Mouse (Mus musculus) forebrain, embryonic 11.5 days (tissue): ENCODE data around the gene Edaradd. TPM values are rescaled to one million over a fixed set of nuclear protein-coding genes. Genes with fewer than 3 reads are reported as not detected.
A peak's percentile ranks its signal among the peaks of the same experiment; 100 is the strongest.

Source experiments
- ATAC-seq: fragments of 200-750 bp; cut with Nextera tagmentation; replicated peaks from 2 replicates; pipeline ENCODE4 v1.8.0; 2017; ENCODE audit warnings: moderate TSS enrichment; ENCODE audit not compliant: low FRiP score
- DNase-seq: peaks from one replicate; pipeline ENCODE4 v3.0.0-alpha.2; 2017; ENCODE audit warnings: low spot score
- H3K27ac ChIP-seq: fragments of 300-500 bp; sonication (generic); 2 replicates; pipeline ENCODE4 v1.5.1; 2014; ENCODE audit warnings: low read depth, low read length
- H3K27me3 ChIP-seq: fragments of 300-500 bp; sonication (generic); 2 replicates; pipeline ENCODE4 v1.6.1; 2014; ENCODE audit warnings: mild to moderate bottlenecking, low read length, mixed read lengths; ENCODE audit not compliant: control insufficient read depth, insufficient read depth
- H3K36me3 ChIP-seq: fragments of 300-500 bp; sonication (generic); 2 replicates; pipeline ENCODE4 v1.6.1; 2014; ENCODE audit warnings: mild to moderate bottlenecking, low read length, moderate library complexity, mixed read lengths; ENCODE audit not compliant: control insufficient read depth, insufficient read depth
- H3K4me1 ChIP-seq: fragments of 300-500 bp; sonication (generic); replicated peaks from 2 replicates; pipeline ENCODE4 v1.6.1; 2014; ENCODE audit warnings: low read length, mixed read lengths; ENCODE audit not compliant: control insufficient read depth, insufficient read depth
- H3K4me2 ChIP-seq: fragments of 300-500 bp; sonication (generic); 2 replicates; pipeline ENCODE4 v1.6.1; 2014; ENCODE audit warnings: low read depth, mild to moderate bottlenecking, low read length, moderate library complexity, mixed read lengths; ENCODE audit not compliant: severe bottlenecking
- H3K4me3 ChIP-seq: fragments of 300-500 bp; sonication (generic); 2 replicates; pipeline ENCODE4 v1.5.1; 2014; ENCODE audit warnings: low read depth, low read length
- H3K9ac ChIP-seq: fragments of 300-500 bp; sonication (generic); 2 replicates; pipeline ENCODE4 v1.6.1; 2014; ENCODE audit warnings: low read length
- H3K9me3 ChIP-seq: fragments of 300-500 bp; sonication (generic); 2 replicates; pipeline ENCODE4 v1.6.1; 2016; ENCODE audit warnings: low read length, mixed read lengths; ENCODE audit not compliant: control insufficient read depth
- WGBS: fragments of 180-500 bp; shearing (Covaris S2); extraction: QIAGEN DNeasy Blood & Tissue Kit; methylation state at CpG from one replicate; pipeline ENCODE4 v1.1.7; 2014; 5-methylcytosine and 5-hydroxymethylcytosine counted together
- polyA plus RNA-seq: library from polyadenylated mRNA; unstranded; fragments of >200 nt; fragmentation: Nextera tagmentation; extraction: Ambion mirVana; gene quantifications from 2 replicates; pipeline ENCODE4 v1.2.1, GENCODE M21; 2014

The Edaradd gene
- polyA plus RNA-seq, 1 experiment from 2014 or later: 1.8 TPM

DNA sequence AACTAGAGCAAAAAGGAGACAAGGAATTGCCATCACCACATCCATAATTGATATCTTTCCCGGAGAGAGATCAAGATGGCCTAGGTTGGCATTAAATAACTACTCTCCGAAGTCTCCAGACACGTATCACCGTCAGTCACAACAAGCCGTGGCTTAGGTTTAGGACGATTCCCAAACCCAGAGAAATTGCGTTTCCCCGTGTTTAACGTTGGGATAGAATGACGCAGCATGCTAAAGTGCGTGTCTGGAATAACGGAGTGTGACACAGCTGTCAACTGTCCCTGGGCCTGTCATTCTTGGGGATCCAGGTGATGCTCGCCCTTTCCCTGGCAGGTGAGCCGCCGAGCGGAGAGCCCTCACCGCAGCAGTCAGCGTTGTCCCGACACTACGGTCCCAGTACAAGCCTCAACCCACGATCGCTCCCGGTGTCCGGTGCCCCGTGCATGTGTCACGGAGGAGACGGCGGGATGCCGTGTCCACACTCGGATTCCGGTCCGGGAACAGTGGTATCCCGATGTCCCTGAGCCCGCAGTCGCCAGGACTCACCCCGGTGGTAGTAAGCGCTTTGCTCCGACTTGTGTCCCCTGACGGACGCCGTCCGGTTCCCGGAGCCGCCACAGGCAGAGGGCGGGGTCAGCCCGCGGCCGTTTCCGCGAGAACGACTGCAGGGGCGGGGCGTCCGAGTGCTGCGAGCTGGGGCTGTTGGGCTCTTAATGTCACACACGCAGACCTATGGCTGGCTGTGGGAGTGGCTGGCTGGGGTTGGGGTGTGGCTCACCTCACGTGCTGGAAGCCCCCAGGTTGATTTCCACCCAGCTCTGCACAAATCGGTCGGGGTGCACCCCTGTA lies 59.1 kb downstream of the Edaradd start:
- Histone ChIP-seq H3K9me3 (no peaks in the 10 kb centered on the region), H3K27ac (no peak overlapping the region), H3K36me3 (no peaks in the 10 kb centered on the region), H3K4me3 (peak overlapping the region; percentile 60), H3K27me3 (no peaks in the 10 kb centered on the region), H3K4me2 (peak overlapping the region; percentile 58), H3K9ac (peak overlapping the region; percentile 64), H3K4me1 (no peaks in the 10 kb centered on the region)
- 1% methylated on average over 59 of the region's 59 CpGs for WGBS
- DNase-seq (peak; percentile 94), ATAC-seq (peak; percentile 98)

- Histone ChIP-seq H3K9ac (peak overlapping the region; percentile 64), H3K36me3 (no peaks in the 10 kb centered on the region), H3K27ac (no peak overlapping the region), H3K27me3 (no peaks in the 10 kb centered on the region), H3K9me3 (no peaks in the 10 kb centered on the region), H3K4me1 (no peaks in the 10 kb centered on the region), H3K4me2 (peak overlapping the region; percentile 58), H3K4me3 (peak overlapping the region; percentile 60)
- DNase-seq (no peak), ATAC-seq (no peak)
- 9% methylated on average over 8 of the region's 8 CpGs for WGBS
These were observed 59.8 kb downstream of the Edaradd start for GRCm38 (mm10) chr13:12460443-12460842.

DNA sequence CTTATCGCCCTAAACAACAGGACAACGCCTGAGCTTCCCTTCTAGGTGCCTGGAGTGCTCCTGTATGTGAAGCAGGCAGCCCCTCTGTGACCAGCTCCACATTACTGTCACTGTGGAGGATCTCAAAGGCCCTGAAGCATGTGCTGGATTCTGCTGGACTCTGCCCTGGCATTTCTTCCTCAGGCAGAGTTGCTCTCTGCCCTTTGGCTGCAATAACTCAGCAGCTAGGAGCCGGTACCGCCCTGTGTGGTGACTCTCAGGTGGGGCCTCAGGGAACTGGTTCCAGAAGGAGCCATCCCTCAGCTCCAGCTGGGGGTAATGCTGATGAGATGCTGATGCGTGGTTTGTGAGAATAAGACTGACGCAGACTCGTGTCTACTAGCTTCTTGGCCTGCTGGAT lies 63.5 kb downstream of the Edaradd start:
- Histone ChIP-seq H3K4me3 (no peak overlapping the region), H3K4me1 (no peaks in the 10 kb centered on the region), H3K36me3 (no peaks in the 10 kb centered on the region), H3K4me2 (no peak overlapping the region), H3K27ac (no peak overlapping the region), H3K9ac (no peak overlapping the region), H3K27me3 (no peaks in the 10 kb centered on the region), H3K9me3 (no peaks in the 10 kb centered on the region)
- no peak for ATAC-seq
- WGBS: 72% methylated on average over 7 of the region's 7 CpGs
- no peak for DNase-seq

DNA sequence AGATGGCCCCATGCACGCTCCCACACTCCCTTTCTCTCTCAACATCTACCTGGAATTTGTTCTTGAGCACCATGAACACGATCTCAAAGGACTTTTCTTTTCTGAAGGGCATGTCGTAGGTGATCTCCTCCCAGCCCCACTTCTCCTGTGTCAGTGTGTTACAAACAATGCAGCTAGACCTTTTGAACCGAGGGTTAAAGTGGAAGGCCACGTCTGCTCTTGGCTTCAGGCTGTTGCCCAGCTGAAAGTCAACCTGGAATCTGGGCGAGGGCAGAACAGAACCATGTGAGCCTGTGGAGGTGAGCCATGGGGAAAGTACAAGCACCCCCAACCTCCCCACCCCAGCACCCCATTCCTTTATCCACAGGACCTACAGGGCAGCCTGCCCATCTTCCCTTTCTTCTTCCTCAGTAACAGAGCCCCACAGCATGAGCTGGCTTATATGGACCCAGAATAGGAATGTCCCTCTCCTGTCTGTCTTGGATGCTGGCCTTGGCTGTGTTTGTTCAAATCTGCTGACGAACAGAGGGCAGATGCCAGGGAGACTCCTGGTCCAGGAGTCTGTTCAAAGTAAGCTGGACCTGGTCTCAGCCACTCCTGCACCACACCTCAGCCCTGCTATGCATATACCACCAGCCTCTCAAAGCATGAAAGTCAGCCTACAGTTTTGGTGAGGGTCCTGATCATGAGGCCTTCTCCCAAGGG lies 65.4 kb downstream of the Edaradd start:
- no peak overlapping the region for H3K4me2 ChIP-seq
- DNase-seq (no peak), ATAC-seq (no peak)
- 76% methylated on average over 7 of the region's 7 CpGs for WGBS
- H3K9ac ChIP-seq: no peak overlapping the region
- H3K9me3 ChIP-seq: no peaks in the 10 kb centered on the region
- H3K4me3 ChIP-seq: no peak overlapping the region
- H3K4me1 ChIP-seq: no peaks in the 10 kb centered on the region
- H3K27me3 ChIP-seq: no peaks in the 10 kb centered on the region
- no peaks in the 10 kb centered on the region for H3K36me3 ChIP-seq
- H3K27ac ChIP-seq: no peak overlapping the region

GRCm38 (mm10) chr13:12453150-12453549 lies 67.1 kb downstream of the Edaradd start:
- no peak for ATAC-seq
- 92% methylated on average over 14 of the region's 14 CpGs for WGBS
- no peak overlapping the region for H3K9ac ChIP-seq
- no peak overlapping the region for H3K4me3 ChIP-seq
- no peaks in the 10 kb centered on the region for H3K27me3 ChIP-seq
- H3K36me3 ChIP-seq: no peaks in the 10 kb centered on the region
- H3K4me1 ChIP-seq: no peaks in the 10 kb centered on the region
- no peaks in the 10 kb centered on the region for H3K9me3 ChIP-seq
- no peak overlapping the region for H3K27ac ChIP-seq
- no peak overlapping the region for H3K4me2 ChIP-seq
- no peak for DNase-seq

DNA sequence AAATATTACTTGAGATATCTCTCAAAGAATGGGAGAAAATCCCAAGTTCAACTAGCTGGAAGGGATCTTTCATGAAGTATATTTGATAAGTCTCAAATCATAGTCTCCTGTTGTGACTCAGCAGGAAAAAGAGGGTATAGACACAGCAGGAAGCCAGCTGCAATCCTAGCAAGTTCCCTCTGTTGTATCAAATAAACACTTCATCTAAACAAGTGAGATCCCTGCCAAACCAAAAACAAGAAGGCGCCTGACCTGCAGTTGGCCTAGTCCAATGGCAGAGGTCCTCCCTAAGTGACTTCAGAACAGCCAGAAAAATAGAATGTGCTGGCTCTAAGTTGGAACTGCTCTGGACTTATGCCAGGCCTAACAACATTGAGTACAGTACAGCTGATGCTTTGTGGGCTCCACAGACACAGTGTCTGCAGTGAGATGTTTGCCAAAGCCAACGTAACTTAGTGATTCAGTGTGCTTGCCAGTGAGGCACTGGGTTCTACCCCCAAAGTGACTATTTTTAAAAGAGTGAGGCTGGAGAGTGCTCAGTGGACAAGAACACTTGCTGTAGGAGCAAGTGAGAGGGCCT lies 78.1 kb downstream of the Edaradd start:
- H3K4me3 ChIP-seq: no peak overlapping the region
- no peak overlapping the region for H3K9ac ChIP-seq
- no peaks in the 10 kb centered on the region for H3K4me1 ChIP-seq
- WGBS: 91% methylated on average over 2 of the region's 2 CpGs
- H3K36me3 ChIP-seq: peaks cover 5% of the 10 kb centered on the region; the same call in 1 of the 2 replicates
- no peaks in the 10 kb centered on the region for H3K27me3 ChIP-seq
- no peak overlapping the region for H3K4me2 ChIP-seq
- ATAC-seq: no peak
- DNase-seq: no peak
- H3K27ac ChIP-seq: no peak overlapping the region
- H3K9me3 ChIP-seq: no peaks in the 10 kb centered on the region

DNA sequence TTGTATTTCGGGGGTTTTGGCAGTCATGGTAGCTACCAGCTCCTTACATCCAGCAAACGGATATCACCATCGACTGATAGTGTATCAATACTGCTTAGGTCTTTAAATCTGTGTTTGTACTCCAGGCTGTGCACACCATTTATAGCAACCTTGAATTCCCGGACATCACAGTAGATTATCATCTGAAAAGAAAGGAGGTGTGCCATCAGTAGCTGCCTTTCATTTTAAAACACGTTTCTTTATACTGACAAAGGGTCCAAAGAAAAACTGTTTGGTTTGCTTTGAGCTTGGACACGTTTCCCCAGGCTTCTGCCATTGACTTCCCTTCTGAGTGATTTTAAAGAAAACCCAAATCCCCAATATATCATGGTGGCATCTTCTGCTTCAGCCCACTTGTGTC lies 79.4 kb downstream of the Edaradd start:
- Histone ChIP-seq H3K9ac (no peak overlapping the region), H3K27ac (no peak overlapping the region), H3K4me3 (no peak overlapping the region), H3K36me3 (peaks cover 5% of the 10 kb centered on the region; the same call in 1 of the 2 replicates), H3K27me3 (no peaks in the 10 kb centered on the region), H3K4me1 (no peaks in the 10 kb centered on the region), H3K4me2 (no peak overlapping the region), H3K9me3 (no peaks in the 10 kb centered on the region)
- no peak for DNase-seq
- ATAC-seq: no peak
- WGBS: 86% methylated on average over 6 of the region's 6 CpGs

DNA sequence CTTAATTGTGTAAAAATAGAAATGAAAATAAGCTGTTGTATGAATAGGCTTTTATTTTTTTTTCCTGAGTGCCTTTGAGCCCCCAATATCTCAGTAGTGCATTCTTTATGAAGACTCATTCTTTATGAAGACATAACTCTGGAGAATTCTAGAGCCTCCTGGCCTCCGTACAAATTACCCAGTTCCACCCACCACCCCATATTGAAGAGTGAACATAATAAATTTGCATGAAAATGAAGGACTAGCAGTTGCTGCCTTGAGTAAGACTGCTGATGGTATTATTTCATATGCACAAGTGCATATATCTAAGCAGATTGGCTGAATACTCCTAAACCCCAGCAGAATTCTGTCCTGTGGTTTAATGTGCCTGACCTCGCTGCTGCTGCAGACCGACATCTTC lies 80.7 kb downstream of the Edaradd start:
- Histone ChIP-seq H3K36me3 (peaks cover 5% of the 10 kb centered on the region; the same call in 1 of the 2 replicates), H3K27ac (no peak overlapping the region), H3K4me2 (no peak overlapping the region), H3K4me3 (no peak overlapping the region), H3K9ac (no peak overlapping the region), H3K4me1 (no peaks in the 10 kb centered on the region), H3K9me3 (no peaks in the 10 kb centered on the region), H3K27me3 (no peaks in the 10 kb centered on the region)
- WGBS: 95% methylated on average over 3 of the region's 3 CpGs
- ATAC-seq: no peak
- DNase-seq: no peak
